Mouse (Mus musculus): ENCODE data around the gene Lrrc10b. TPM values are rescaled to one million over a fixed set of nuclear protein-coding genes. Genes with fewer than 3 reads are reported as not detected.

Gene Lrrc10b
- total RNA-seq, 2 experiments from 2014 or later: 0.23 to 0.27 TPM

DNA sequence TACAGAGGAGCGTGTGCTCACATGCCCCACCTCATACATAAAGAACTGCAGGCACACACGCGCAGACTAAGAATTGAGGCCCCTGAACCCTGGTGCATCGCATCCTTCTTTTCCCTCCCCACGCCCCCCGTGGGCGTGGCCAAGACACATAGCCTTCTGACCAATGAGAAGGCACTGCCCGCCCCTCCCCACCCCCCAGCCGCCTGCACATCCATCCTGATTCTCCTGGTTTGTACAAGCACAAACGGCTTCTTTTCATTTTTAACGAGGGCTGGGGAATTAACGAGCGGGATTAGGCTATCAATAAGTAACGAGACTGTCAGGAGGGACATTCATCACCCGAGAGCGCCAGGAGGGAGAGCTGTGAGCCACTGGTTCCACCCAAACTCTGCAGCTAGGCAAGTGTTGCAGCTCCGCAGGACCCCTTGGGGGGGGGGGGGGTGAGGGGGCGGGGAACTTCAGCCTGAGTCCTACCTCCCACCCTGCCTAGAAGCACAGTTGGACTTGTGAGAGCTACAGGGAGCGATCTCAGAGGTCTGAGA is 43.5 kb downstream of the Lrrc10b start:
- intact Hi-C loops (cut with DNase I): no loop called here
- no peak for DNase-seq

Other genes starting within 250 kb of the Lrrc10b start
- gene Myrf, start 216.7 kb downstream of the Lrrc10b start, total RNA-seq (2021): under 1 TPM in 1 of 2 experiments, not detected in 1; 0.08 TPM
- 1 to 10 TPM; 6.9 to 8.9 TPM for gene Dagla, start 152.6 kb downstream of the Lrrc10b start, total RNA-seq (2021)
- 1 to 10 TPM; 2.3 to 2.5 TPM for gene Syt7, start 68.4 kb downstream of the Lrrc10b start, total RNA-seq (2021)
- gene Ppp1r32, start 25.5 kb upstream of the Lrrc10b start, total RNA-seq (2021): under 1 TPM; 0.46 to 0.49 TPM
- 10 to 100 TPM; 15.7 to 19.1 TPM for gene Cpsf7, start 67.8 kb upstream of the Lrrc10b start, total RNA-seq (2021)
- 10 to 100 TPM; 49.3 to 49.6 TPM for gene Sdhaf2, start 68.7 kb upstream of the Lrrc10b start, total RNA-seq (2021)
- 1 to 10 TPM; 1.8 to 2.7 TPM for gene Tmem216, start 98.8 kb upstream of the Lrrc10b start, total RNA-seq (2021)
- 1 to 10 TPM; 5.4 to 5.8 TPM for gene Cyb561a3, start 119.7 kb upstream of the Lrrc10b start, total RNA-seq (2021)
- under 1 TPM; 0.71 to 0.94 TPM for gene Tmem138, start 119.9 kb upstream of the Lrrc10b start, total RNA-seq (2021)
- gene Ddb1, start 147.9 kb upstream of the Lrrc10b start, total RNA-seq (2021): 100 to 1,000 TPM; 111 to 120 TPM
- 1 to 10 TPM; 2.4 to 4.0 TPM for gene Tkfc, start 148.2 kb upstream of the Lrrc10b start, total RNA-seq (2021)
- not detected for gene Vwce, start 176.7 kb upstream of the Lrrc10b start, total RNA-seq (2021)
- not detected for gene Pga5, start 220.6 kb upstream of the Lrrc10b start, total RNA-seq (2021)
- 10 to 100 TPM; 16.1 to 21.6 TPM for gene Vps37c, start 231.3 kb upstream of the Lrrc10b start, total RNA-seq (2021)